Mouse (Mus musculus): Measurements from ENCODE around the gene Cxcr1. TPM values are rescaled to one million over a fixed set of nuclear protein-coding genes. Genes with fewer than 3 reads are reported as not detected.

Gene Cxcr1
- polyA plus RNA-seq, 1 experiment from 2014 or later = not detected

DNA sequence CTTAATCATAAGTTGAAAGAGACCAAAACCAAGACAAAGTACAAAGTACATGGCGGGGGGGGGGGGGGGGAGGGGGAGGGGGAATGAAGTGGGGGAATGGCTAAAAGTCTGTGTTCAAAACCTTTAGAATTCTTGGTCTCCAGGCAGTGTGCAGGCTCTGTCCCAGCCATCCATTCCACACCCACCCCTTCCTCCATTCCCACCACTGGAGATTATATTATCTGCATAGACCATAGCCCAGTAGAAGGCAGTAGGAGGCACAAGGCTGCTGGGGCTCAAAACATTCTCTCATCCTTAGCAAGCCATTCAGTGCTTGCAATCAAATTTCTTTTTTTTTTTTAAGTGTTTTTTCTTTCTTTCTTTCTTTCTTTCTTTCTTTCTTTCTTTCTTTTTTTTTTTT lies 36.6 kb upstream of the Cxcr1 start:
- Histone ChIP-seq H3K9me3 (ENCODE audit: low read length) (no peaks in the 10 kb centered on the region), H3K27me3 (ENCODE audit: insufficient read depth, low read length) (no peaks in the 10 kb centered on the region), H3K4me3 (ENCODE audit: low read length) (no peak overlapping the region), H3K36me3 (ENCODE audit: insufficient read depth, low read length) (no peaks in the 10 kb centered on the region), H3K4me1 (ENCODE audit: insufficient read depth, low read length) (no peaks in the 10 kb centered on the region), H3K9ac (replicated peaks; ENCODE audit: low read length) (no peak overlapping the region), H3K4me2 (replicated peaks; ENCODE audit: low read depth, low read length) (no peak overlapping the region), H3K27ac (ENCODE audit: low read length) (no peak overlapping the region)
- WGBS = 40% methylated on average over 1 of the region's 1 CpGs
- no peak for ATAC-seq (ENCODE audit: low FRiP score, low TSS enrichment)

DNA sequence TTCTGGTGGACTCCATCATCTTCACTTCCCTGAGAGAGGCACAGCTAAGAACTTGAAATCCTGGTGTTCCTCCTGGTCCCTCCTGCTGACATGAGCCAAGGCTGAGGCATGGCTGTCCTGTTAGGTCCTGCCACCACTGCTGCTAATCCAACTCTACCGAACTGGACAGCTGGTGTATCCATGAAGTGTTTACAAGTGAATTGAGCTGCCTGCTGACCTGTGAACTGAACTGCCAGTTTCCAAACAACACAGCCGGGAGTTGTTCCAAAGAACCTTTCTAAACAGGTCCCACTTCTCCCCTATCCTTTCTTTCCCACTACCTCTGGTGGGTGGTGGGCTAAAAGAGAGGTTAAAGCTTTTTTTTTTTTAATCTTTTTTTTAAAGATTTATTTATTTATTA lies 35.5 kb upstream of the Cxcr1 start:
- no peaks in the 10 kb centered on the region for H3K36me3 ChIP-seq (ENCODE audit: insufficient read depth, low read length)
- no peaks in the 10 kb centered on the region for H3K9me3 ChIP-seq (ENCODE audit: low read length)
- H3K4me3 ChIP-seq (ENCODE audit: low read length) = no peak overlapping the region
- no peaks in the 10 kb centered on the region for H3K4me1 ChIP-seq (ENCODE audit: insufficient read depth, low read length)
- WGBS = 61% methylated on average over 2 of the region's 2 CpGs
- no peak for ATAC-seq (ENCODE audit: low FRiP score, low TSS enrichment)
- H3K27me3 ChIP-seq (ENCODE audit: insufficient read depth, low read length) = no peaks in the 10 kb centered on the region
- no peak overlapping the region for H3K9ac ChIP-seq (replicated peaks; ENCODE audit: low read length)
- H3K27ac ChIP-seq (ENCODE audit: low read length) = no peak overlapping the region
- H3K4me2 ChIP-seq (replicated peaks; ENCODE audit: low read depth, low read length) = no peak overlapping the region

DNA sequence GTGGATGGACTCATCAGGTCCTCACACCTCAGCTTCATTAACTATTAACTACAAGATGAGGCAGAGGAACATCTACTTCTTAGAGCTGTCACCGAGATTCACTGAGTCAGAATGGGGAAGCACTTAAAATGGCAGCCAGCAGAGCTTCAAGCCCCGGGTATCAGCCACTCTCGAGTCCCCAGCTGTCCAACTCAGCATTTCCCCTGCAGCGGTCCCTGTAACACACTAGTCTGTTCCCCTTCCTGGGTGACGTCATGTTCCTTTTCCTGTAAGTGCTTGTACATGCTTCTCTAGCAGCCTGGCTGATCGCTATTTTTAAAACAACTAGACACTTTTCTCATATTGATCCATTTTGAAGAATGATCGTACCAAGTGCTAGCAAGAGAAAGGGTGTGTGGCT lies 32.9 kb upstream of the Cxcr1 start:
- Histone ChIP-seq H3K9ac (replicated peaks; ENCODE audit: low read length) (no peak overlapping the region), H3K27ac (ENCODE audit: low read length) (no peak overlapping the region), H3K36me3 (ENCODE audit: insufficient read depth, low read length) (no peaks in the 10 kb centered on the region), H3K27me3 (ENCODE audit: insufficient read depth, low read length) (no peaks in the 10 kb centered on the region), H3K4me1 (ENCODE audit: insufficient read depth, low read length) (no peaks in the 10 kb centered on the region), H3K9me3 (ENCODE audit: low read length) (no peaks in the 10 kb centered on the region), H3K4me2 (replicated peaks; ENCODE audit: low read depth, low read length) (no peak overlapping the region), H3K4me3 (ENCODE audit: low read length) (no peak overlapping the region)
- no peak for ATAC-seq (ENCODE audit: low FRiP score, low TSS enrichment)
- WGBS = 71% methylated on average over 7 of the region's 7 CpGs

GRCm38 (mm10) chr1:74219922-74220321 lies 25.5 kb upstream of the Cxcr1 start:
- no peaks in the 10 kb centered on the region for H3K4me1 ChIP-seq (ENCODE audit: insufficient read depth, low read length)
- WGBS = 87% methylated on average over 7 of the region's 7 CpGs
- no peaks in the 10 kb centered on the region for H3K36me3 ChIP-seq (ENCODE audit: insufficient read depth, low read length)
- no peaks in the 10 kb centered on the region for H3K27me3 ChIP-seq (ENCODE audit: insufficient read depth, low read length)
- no peak overlapping the region for H3K27ac ChIP-seq (ENCODE audit: low read length)
- H3K4me2 ChIP-seq (replicated peaks; ENCODE audit: low read depth, low read length) = no peak overlapping the region
- no peak overlapping the region for H3K4me3 ChIP-seq (ENCODE audit: low read length)
- H3K9ac ChIP-seq (replicated peaks; ENCODE audit: low read length) = no peak overlapping the region
- H3K9me3 ChIP-seq (ENCODE audit: low read length) = no peaks in the 10 kb centered on the region
- no peak for ATAC-seq (ENCODE audit: low FRiP score, low TSS enrichment)

GRCm38 (mm10) chr1:74208941-74209340 lies 14.5 kb upstream of the Cxcr1 start:
- whole genome bisulfite sequencing = 82% methylated on average over 8 of the region's 8 CpGs
- Histone ChIP-seq H3K4me1 (ENCODE audit: insufficient read depth, low read length) (no peaks in the 10 kb centered on the region), H3K36me3 (ENCODE audit: insufficient read depth, low read length) (no peaks in the 10 kb centered on the region), H3K9ac (replicated peaks; ENCODE audit: low read length) (no peak overlapping the region), H3K9me3 (ENCODE audit: low read length) (no peaks in the 10 kb centered on the region), H3K4me2 (replicated peaks; ENCODE audit: low read depth, low read length) (no peak overlapping the region), H3K27me3 (ENCODE audit: insufficient read depth, low read length) (no peaks in the 10 kb centered on the region), H3K4me3 (ENCODE audit: low read length) (no peak overlapping the region), H3K27ac (ENCODE audit: low read length) (no peak overlapping the region)
- ATAC-seq (ENCODE audit: low FRiP score, low TSS enrichment) = no peak

DNA sequence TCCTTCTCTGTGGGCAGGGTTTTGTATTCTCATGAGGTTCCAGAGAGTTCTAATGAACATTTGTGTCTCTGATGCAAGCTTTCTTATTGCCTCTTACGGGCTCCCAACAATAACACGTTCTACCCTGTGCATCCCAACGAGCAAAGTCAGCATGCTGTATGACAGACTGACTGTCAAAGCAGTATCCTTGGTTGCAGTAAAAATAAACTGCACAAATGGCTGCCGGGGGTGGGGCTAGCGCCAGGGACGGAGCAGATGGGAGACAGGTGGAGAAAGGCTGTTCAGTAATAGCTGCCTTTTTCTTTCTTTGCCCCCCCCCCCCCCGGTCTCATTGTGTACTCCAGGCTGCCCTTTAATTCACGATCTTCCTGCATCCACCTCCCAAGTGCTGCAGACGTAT lies 13.5 kb upstream of the Cxcr1 start:
- Histone ChIP-seq H3K4me1 (ENCODE audit: insufficient read depth, low read length) (no peaks in the 10 kb centered on the region), H3K27me3 (ENCODE audit: insufficient read depth, low read length) (no peaks in the 10 kb centered on the region), H3K9me3 (ENCODE audit: low read length) (no peaks in the 10 kb centered on the region), H3K27ac (ENCODE audit: low read length) (no peak overlapping the region), H3K36me3 (ENCODE audit: insufficient read depth, low read length) (no peaks in the 10 kb centered on the region), H3K4me2 (replicated peaks; ENCODE audit: low read depth, low read length) (no peak overlapping the region), H3K4me3 (ENCODE audit: low read length) (no peak overlapping the region), H3K9ac (replicated peaks; ENCODE audit: low read length) (no peak overlapping the region)
- no peak for ATAC-seq (ENCODE audit: low FRiP score, low TSS enrichment)
- 58% methylated on average over 7 of the region's 9 CpGs for WGBS

- WGBS = 80% methylated on average over 8 of the region's 8 CpGs
- Histone ChIP-seq H3K4me3 (ENCODE audit: low read length) (no peak overlapping the region), H3K4me1 (ENCODE audit: insufficient read depth, low read length) (no peaks in the 10 kb centered on the region), H3K4me2 (replicated peaks; ENCODE audit: low read depth, low read length) (no peak overlapping the region), H3K27me3 (ENCODE audit: insufficient read depth, low read length) (no peaks in the 10 kb centered on the region), H3K9me3 (ENCODE audit: low read length) (no peaks in the 10 kb centered on the region), H3K9ac (replicated peaks; ENCODE audit: low read length) (no peak overlapping the region), H3K36me3 (ENCODE audit: insufficient read depth, low read length) (no peaks in the 10 kb centered on the region), H3K27ac (ENCODE audit: low read length) (no peak overlapping the region)
- ATAC-seq (ENCODE audit: low FRiP score, low TSS enrichment) = no peak
Observed at GRCm38 (mm10) chr1:74206642-74207041, 12.2 kb upstream of the Cxcr1 start.

DNA sequence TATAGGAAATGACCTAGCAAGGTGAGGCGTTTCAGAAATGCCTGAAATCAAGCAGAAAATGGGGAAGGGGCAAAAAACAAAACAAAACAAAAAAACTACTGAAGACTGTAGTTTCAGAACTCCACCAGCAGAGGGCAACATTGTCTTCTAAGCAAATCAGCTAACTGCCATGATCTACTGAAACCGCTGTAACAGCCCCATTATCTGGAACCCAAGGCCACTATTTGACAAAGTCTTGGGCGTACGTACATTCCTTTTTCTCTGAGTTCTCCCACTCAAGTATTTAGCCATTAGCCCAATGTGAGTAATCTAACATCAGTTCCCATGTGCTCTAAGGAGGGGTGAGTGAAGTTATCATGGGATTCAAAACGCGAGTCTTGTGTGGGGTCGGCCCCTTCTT lies 11.4 kb upstream of the Cxcr1 start:
- no peaks in the 10 kb centered on the region for H3K4me1 ChIP-seq (ENCODE audit: insufficient read depth, low read length)
- H3K4me3 ChIP-seq (ENCODE audit: low read length) = no peak overlapping the region
- no peak overlapping the region for H3K4me2 ChIP-seq (replicated peaks; ENCODE audit: low read depth, low read length)
- H3K36me3 ChIP-seq (ENCODE audit: insufficient read depth, low read length) = no peaks in the 10 kb centered on the region
- H3K27ac ChIP-seq (ENCODE audit: low read length) = no peak overlapping the region
- H3K27me3 ChIP-seq (ENCODE audit: insufficient read depth, low read length) = no peaks in the 10 kb centered on the region
- no peak for ATAC-seq (ENCODE audit: low FRiP score, low TSS enrichment)
- no peaks in the 10 kb centered on the region for H3K9me3 ChIP-seq (ENCODE audit: low read length)
- no peak overlapping the region for H3K9ac ChIP-seq (replicated peaks; ENCODE audit: low read length)
- 55% methylated on average over 7 of the region's 7 CpGs for WGBS

GRCm38 (mm10) chr1:74203457-74203856 lies 9.0 kb upstream of the Cxcr1 start:
- H3K4me3 ChIP-seq (ENCODE audit: low read length) = no peak overlapping the region
- 65% methylated on average over 5 of the region's 5 CpGs for WGBS

GRCm38 (mm10) chr1:74201048-74201844 lies 6.8 kb upstream of the Cxcr1 start:
- Histone ChIP-seq H3K4me2 (replicated peaks; ENCODE audit: low read depth, low read length) (no peak overlapping the region), H3K4me1 (ENCODE audit: insufficient read depth, low read length) (no peaks in the 10 kb centered on the region), H3K27me3 (ENCODE audit: insufficient read depth, low read length) (no peaks in the 10 kb centered on the region), H3K36me3 (ENCODE audit: insufficient read depth, low read length) (no peaks in the 10 kb centered on the region), H3K27ac (ENCODE audit: low read length) (no peak overlapping the region), H3K9me3 (ENCODE audit: low read length) (no peaks in the 10 kb centered on the region), H3K9ac (replicated peaks; ENCODE audit: low read length) (no peak overlapping the region), H3K4me3 (ENCODE audit: low read length) (no peak overlapping the region)
- WGBS = 83% methylated on average over 7 of the region's 7 CpGs
- ATAC-seq (ENCODE audit: low FRiP score, low TSS enrichment) = no peak

More at GRCm38 (mm10) chr1:74203457-74203856, 9.0 kb upstream of the Cxcr1 start:
- ATAC-seq (ENCODE audit: low FRiP score, low TSS enrichment) = no peak
- no peaks in the 10 kb centered on the region for H3K27me3 ChIP-seq (ENCODE audit: insufficient read depth, low read length)
- H3K36me3 ChIP-seq (ENCODE audit: insufficient read depth, low read length) = no peaks in the 10 kb centered on the region
- H3K9ac ChIP-seq (replicated peaks; ENCODE audit: low read length) = no peak overlapping the region
- H3K4me2 ChIP-seq (replicated peaks; ENCODE audit: low read depth, low read length) = no peak overlapping the region
- H3K27ac ChIP-seq (ENCODE audit: low read length) = no peak overlapping the region
- no peaks in the 10 kb centered on the region for H3K4me1 ChIP-seq (ENCODE audit: insufficient read depth, low read length)
- H3K9me3 ChIP-seq (ENCODE audit: low read length) = no peaks in the 10 kb centered on the region
